Mouse (Mus musculus): ENCODE data around the gene Adal. TPM values are rescaled to one million over a fixed set of nuclear protein-coding genes. Genes with fewer than 3 reads are reported as not detected.

The Adal gene
- polyA plus RNA-seq (2017; shearing (Covaris generic)) = 17.9 TPM

GRCm38 (mm10) chr2:121140018-121140882 lies at the start of gene Adal, which contains the start of gene Lcmt2:
Gene Adal (plus strand): TSS chr2:121140428.
Gene Lcmt2 (minus strand): TSS chr2:121140653.

GRCm38 (mm10) chr2:121109695-121110094 lies 30.5 kb upstream of the Adal start, which contains the start of gene Tgm7:
Gene Tgm7 (minus strand): TSS chr2:121109795.

GRCm38 (mm10) chr2:121170481-121170971 lies 30.3 kb downstream of the Adal start, which contains the start of gene Tubgcp4:
Gene Tubgcp4 (plus strand): TSS chr2:121170654.

GRCm38 (mm10) chr2:121170980-121171742 lies 30.9 kb downstream of the Adal start, which contains the start of gene Zscan29:
Gene Zscan29 (minus strand): TSS chr2:121171125.

Other genes starting within 250 kb of the Adal start
- 56.4 TPM for gene Ubr1, start 169.7 kb upstream of the Adal start, polyA plus RNA-seq (2017; shearing (Covaris generic))
- gene Tmem62, start 163.4 kb upstream of the Adal start, polyA plus RNA-seq (2017; shearing (Covaris generic)) = 29.2 TPM
- gene Ccndbp1, start 132.0 kb upstream of the Adal start, polyA plus RNA-seq (2017; shearing (Covaris generic)) = 146 TPM
- gene Epb42, start 103.4 kb upstream of the Adal start, polyA plus RNA-seq (2017; shearing (Covaris generic)) = 0.14 TPM
- gene Tgm5, start 54.6 kb upstream of the Adal start, polyA plus RNA-seq (2017; shearing (Covaris generic)) = not detected
- not detected for gene Tgm7, start 30.6 kb upstream of the Adal start, polyA plus RNA-seq (2017; shearing (Covaris generic))
- gene Lcmt2, start 225 bp downstream of the Adal start, polyA plus RNA-seq (2017; shearing (Covaris generic)) = 24.0 TPM
- gene Tubgcp4, start 30.2 kb downstream of the Adal start, polyA plus RNA-seq (2017; shearing (Covaris generic)) = 113 TPM
- 54.7 TPM for gene Zscan29, start 30.7 kb downstream of the Adal start, polyA plus RNA-seq (2017; shearing (Covaris generic))
- 49.5 TPM for gene Trp53bp1, start 131.0 kb downstream of the Adal start, polyA plus RNA-seq (2017; shearing (Covaris generic))
- gene Map1a, start 149.2 kb downstream of the Adal start, polyA plus RNA-seq (2017; shearing (Covaris generic)) = not detected
- gene Ppip5k1, start 215.0 kb downstream of the Adal start, polyA plus RNA-seq (2017; shearing (Covaris generic)) = 10.8 TPM
- not detected for gene Ckmt1, start 217.3 kb downstream of the Adal start, polyA plus RNA-seq (2017; shearing (Covaris generic))
- gene Strc, start 246.7 kb downstream of the Adal start, polyA plus RNA-seq (2017; shearing (Covaris generic)) = 0.13 TPM

All from CD4-positive, CD25-positive, alpha-beta regulatory T cell (primary cell).